Mouse (Mus musculus) lung, postnatal 25 days (tissue): Measurements from ENCODE around the gene Kpna3.
A peak's percentile ranks its signal among the peaks of the same experiment; 100 is the strongest.
"Not testable (repeated sequence)": the region's sequence is repeated elsewhere in the genome, so short reads cannot be mapped to it uniquely, and the experiment has no call there.

Source experiments
- DNase-seq: peaks from one replicate; pipeline ENCODE4 v3.0.0; 2022; ENCODE audit warnings: low spot score

The Kpna3 gene

DNA sequence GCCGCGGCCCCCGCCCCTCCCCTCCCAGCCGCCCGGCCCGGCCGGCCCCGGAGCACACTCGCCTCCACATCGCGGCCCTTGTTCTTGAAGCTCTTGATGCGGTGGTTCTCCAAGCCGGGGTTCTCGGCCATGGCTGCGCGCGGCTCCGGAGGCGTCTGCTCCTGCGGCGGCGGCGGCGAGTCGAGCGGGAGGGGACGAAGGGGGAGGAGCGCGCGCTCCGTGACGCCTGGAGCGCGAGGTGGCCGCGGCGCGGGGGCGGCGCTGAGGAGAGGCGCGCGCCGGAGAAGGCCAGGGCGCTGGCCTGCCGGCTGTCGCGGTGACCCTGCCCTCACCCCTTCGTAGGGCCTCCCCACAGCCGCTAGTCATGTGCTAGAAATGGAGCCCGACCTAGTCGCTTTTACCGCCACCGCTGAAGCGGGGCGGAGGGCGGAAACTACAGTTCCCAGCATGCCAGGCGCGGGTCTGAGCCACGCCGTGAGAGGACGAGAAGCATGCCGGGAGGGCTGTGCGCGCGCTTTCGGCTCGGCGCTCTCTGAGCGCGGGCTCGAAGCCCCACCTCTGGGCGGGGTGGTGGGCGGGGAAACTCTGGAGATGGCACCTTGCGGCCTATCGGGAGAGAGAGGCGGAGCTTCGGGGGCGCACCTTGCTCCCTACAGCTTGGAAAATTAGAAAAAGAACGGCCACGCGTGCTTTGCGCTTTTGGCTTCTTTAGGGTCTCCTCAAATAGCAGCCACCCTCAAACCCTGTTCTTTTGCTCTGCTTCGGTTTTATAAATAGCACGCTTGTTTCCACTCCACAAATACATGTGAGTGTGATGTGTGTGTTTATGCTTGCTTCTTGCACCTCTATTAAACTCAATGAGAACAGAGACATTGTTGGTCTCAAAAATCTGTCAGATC lies at the start of gene Kpna3:
Gene Kpna3 (minus strand): TSS at position 214 of the 899 bp plus-strand sequence.
- DNase-seq: peak; percentile 98

DNA sequence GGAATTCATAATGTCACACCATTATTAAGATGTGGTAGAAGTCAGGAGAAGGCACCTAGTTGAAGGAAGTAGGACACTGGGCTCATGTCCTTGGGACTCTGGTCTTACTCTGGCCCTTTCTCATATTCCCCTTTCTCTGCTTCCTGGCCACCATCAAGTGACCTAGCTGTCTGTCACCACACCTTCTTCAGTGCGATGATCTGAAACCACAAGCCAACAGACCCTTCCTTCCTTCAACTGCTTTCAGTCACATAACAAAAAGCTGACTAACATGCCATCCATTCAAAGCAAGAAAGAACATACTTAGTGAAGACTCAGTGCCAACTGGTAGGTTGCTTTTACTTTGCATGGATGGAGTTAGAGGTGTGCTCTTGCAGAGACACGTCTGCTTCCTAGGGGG lies 20.7 kb upstream of the Kpna3 start:
- DNase-seq: no peak

DNA sequence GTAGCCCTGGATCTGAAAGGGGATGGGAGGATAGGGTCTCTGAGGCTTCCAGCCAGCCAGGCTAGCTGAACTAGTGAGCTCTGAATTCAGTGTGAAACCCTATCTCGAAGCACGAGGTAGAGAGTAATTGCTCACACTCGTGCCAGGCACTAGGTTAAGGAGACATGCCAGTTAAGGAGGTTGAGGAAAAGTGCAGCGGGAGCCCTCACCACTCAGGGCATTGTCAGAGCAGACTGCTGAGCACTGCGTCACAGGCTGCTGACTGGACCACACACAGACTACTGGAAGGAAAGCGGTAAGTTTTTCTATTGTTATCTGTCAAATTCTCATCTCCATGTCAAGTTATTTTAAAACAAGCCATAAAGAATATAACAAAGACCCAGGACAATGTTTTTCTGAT lies 17.8 kb upstream of the Kpna3 start:
- DNase-seq: no peak

DNA sequence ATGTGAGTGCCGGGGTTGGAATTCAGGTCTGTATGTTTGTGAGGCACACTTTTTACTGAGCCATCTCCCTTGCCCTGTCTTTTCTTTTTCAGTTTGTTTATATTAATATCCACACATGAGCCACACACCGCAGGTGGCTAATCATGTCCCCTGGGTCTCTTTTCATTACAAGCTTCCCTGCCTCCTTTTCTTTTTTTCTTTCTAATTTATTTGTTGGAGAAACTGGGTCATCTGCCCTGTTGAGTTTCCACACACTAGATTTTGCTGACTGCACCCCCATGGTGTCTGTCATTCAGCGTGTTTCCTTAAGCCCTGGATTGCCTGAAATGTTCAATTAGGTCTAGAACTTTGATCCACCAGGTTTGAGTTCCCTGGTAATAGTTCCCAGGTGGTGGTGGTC lies 15.9 kb upstream of the Kpna3 start:
- DNase-seq: no peak

DNA sequence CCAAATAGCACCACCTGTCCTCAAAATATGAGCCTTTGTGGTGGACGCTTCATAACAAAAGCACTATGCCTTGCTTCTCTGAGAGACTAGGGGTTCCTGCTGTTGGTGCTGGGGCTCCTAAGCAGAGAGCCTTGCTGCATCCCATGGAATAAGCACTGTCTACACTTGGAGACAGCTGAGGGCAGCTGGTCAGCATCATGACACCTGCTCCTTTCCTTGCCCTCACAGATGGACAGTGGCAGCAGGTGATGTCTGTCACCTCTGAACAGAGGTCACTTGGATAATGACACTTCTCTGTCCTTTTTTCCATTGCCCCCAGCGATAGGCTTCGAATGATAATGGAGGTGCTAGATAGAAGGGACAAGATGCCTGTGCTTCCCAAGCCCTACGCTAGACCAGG lies 13.4 kb upstream of the Kpna3 start:
- DNase-seq: no peak

DNA sequence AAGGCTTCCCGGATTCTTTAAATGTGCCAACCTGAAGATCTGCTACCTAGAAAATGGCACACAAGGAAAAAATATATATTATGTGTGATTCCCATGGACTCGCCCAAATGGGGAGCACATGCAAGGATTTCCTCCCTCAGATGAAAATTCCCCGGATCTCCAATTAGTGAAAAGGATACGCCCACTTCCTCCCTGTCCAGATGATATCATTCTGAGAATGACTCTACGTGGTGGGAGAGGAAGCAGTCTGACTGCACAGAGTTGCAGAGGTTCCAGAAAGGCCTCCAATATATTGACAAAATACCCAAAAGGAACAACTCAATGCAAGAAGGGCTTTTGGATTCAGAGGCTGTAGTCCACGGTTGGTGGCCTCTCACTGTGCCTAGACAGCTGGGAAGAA lies 12.8 kb upstream of the Kpna3 start:
- DNase-seq: peak; percentile 16

DNA sequence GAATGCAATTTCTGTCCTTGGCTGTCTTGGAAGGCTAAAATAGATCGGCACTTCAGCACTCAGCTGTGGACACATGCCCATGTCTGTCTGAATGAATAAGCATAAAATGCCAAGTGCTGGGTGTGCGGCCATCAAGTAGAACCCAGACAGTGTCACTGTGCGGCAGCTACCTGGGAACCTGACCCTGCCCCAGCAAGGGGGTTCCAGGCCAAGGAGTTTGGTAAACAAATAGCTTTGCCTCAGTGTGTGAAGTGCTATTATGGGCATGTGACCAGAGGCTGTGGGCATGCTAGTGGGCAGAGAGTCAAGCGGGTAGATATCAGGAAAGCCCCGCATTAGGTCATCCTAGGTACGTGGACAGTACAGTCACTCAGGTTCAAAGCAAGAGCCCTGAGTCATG lies 8.1 kb upstream of the Kpna3 start:
- DNase-seq: peak; percentile 4

DNA sequence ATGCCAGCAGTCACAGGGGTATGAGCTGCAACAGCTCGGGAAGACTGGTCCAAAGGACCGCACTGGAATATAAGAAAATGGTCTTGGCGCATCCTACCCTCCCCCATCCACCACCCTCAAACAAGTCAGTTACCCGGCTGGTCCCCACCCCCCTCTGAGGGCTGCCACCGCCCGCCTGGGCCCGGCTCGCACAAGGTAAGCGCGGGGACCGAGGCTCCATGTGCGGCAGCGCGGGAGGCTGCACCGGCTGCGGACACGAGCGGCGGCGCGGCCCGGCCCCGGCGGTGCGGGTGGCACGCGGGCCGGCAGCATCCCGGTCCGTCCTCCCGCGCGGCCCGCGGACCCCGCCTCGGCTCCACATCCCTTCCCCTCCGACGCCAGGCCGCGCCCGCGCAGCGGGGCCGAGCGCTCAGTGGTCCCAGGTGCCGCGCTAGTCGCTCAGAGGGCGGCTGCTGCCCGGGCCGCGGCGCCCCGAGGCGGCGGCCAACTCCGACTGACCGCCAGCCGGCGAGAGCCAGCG lies 473 bp downstream of the Kpna3 start:
- peak; percentile 38 for DNase-seq

DNA sequence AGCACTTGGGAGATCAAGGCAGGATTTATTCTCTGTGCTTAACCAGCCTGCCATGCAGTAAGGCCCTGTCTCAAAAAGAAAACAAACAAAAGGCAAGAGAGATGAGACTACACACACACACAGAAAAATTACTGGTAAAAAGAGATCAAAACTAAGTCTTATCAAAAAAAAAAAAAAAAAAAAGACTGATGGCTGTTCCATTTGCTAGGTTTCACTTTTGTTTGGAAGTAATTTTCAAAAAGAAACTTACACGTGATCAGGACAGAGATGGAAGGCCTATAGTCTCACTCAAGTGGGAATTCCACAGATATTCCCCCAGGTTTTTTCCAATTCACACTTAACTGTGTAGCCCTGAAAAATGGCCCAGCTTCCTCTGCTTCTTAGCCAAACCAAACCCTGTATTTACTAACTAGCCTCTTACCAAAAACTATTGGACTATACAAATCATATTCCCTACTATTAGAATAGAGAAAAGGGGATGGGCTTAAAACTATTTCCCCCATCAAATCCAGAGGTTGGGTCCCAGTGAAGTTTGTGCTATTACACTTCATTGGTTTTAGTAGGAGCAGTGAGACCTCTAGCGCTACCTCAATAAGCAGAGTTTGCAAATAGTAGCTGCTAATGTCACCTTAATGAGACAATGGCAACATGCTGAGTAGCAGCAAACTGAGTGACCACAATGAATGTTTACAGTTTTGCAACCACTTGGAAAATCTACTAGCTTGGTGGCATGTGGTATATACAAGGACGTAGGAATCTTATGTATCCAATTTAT lies 1.3 kb downstream of the Kpna3 start:
- DNase-seq: peak; percentile 17

DNA sequence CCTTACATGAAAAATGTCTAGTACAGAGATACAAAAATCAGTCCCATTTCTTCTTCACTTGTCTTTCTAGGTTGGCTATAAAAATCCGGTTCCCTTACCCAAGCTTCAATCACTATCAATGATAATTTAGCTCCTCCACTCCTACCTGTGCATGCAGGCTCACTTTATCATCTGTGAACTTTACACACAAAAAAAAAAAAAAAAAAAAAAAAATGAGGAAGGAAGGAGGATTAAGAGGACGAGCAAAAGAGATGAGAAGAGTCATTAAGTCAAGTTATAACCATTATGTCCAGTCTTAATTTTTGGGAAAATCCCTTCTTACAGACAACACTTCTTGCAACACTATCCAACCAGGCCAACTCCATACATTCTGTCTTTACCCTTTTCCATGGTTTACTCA lies 2.8 kb downstream of the Kpna3 start:
- DNase-seq: no peak

DNA sequence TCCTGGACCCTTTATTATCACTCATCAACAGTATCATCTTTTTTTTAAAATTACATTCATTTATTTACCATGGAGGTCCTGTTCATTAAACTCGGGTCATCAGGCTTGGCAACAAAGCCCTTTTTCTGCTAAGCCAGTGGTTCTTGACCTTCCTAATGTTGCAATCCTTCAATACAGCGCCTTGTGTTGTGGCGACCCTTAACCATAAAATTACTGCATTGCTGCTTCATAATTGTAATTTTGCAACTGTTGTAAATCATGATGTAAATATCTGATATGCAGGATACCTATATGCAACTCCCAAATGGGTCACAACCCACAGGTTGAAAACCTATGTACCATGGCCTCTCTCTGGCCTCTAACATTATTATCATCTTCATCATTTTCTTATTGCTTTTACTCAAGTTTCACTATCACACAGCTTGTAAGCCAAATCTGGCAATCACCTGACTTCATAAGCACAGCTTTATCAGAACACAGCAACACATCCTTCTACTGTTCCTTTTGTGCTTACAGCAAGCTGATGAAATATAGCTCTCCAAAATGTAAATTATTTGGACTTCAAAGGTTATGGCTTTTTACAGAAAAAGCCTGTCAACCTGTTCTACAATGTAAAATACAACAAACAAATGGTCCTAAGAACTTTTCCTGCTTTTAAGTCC lies 11.4 kb downstream of the Kpna3 start:
- DNase-seq: no peak

DNA sequence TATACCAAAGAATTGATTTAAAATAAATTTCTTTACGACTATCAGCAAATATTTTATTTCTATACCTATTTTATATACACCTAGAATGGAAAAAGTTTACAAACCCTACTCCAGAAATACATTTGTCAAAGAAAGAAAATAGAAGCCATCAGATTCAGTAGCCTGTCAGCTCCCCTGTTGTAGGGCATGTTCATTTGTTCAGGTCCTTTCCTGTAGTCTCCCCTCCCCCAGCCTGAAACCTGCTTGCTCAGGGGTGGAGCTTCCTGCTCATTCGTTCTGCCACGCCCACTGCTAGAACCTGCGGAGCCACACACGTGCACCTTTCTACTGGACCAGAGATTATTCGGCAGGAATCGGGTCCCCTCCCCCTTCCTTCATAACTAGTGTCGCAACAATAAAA lies 12.6 kb downstream of the Kpna3 start:
- not testable (repeated sequence) for DNase-seq

DNA sequence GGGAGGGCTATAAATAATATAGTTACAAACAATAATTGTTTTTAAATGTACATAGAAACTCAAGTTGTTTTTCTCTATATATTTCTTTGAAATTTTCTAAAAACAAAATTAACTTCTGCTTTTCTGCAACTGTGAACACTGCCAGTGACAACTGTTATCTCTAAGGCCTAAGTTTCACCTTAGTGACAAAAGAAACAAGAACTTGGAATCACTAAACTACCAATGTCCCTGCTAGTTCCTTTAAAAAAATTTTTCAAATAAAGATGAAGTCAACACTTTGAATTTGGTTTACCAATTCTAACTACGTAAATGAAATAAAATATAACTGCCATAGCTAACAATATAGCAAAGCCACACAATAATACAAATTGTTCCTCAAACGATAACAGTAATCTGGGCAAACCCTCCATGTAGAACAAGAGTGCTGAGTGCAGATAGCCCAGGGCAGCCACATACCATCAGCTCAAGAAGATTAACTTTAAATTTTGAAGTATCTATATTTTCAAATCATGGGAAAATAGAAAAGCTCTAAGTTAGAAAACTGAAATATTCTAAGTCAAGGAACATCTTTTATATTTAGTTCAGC lies 14.5 kb downstream of the Kpna3 start:
- no peak for DNase-seq

DNA sequence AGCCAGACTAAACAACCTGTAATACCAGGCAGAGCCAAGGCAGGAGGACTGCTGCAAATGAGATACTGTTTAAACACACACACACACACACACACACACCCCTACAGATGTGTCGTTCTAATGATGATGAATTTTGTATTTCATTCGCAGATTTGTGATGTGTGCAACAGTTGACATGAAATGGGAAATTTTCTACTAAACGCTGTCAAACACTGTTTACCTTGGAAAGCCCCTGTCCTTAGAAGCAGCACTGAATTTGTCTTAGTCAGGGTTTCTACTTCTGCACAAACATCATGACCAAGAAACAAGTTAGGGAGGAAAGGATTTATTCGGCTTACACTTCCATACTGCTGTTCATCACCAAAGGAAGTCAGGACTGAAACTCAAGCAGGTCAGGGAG lies 24.0 kb downstream of the Kpna3 start:
- DNase-seq: no peak

DNA sequence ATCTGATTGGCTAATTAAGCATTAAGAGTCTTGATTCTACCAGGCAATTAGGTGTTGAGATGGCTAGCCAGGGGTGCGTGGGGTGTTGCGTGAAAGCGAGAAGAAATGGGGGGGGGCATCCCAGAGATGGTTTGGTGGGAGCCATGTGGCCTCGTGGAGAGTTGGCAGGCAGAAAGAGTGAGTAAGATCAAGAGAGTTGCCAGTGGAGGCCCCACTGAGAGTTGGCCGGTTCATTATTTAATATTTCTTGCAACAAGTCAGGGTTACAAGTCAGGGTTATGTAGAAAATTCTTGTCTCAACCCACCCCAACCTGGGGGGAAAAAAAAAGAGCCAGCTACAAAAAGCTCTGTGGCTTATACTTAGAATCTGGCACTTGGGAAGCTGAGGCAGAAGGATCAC lies 24.4 kb downstream of the Kpna3 start:
- DNase-seq: no peak

DNA sequence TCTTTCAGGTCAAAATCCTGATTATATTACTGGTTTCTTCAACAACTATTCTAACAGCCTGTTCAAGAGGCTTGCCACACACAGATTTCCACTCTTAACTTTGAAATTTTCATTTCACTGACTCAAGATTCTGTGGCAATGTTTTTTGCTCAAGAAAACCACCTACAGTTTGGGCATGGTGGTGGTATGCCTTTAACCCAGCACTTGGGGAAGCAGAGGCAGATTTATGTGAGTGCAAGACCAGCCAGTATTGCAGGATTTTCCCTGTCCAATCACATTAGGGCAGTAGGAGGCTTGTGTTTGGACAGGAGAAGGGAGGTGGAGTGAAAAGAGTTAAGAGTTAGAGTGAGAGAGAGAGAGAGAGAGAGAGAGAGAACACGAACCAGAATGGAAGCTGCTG lies 24.9 kb downstream of the Kpna3 start:
- DNase-seq: no peak

DNA sequence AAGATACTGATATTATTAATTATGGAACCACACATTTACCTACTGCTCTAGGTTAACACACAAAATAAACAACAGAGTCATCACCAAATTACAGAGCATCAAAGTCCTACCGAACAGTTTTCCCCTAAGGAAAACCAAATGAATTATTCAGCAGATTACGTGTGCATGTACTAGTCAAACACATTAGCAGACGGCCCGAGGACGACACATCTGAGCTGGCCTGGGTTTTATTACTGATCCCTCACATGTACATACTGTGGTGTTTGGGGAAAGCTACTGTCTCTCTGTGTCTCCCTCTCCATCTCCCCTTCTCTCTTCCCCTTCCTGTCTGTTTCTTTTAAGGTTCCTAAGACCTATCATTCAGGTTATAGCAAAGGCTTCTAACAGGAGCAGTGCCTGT lies 25.5 kb downstream of the Kpna3 start:
- no peak for DNase-seq

DNA sequence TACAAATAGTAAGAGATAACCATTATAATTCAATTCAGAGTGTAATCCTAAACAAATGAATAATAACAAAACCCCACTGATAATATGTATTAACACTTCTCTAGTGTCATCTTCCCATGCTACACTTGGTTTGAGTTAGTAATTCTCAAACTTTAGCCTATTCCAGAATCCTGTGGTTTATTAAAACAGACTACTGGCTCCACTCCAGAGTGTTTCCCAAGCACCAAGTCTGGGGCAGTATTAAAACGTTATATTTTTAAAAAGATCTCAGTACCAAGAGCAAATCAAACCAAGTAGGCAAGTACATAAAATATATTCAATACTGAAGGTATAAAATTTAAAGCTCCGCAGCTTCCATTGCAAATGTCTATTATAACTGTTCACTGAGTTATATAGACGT lies 26.0 kb downstream of the Kpna3 start:
- no peak for DNase-seq

DNA sequence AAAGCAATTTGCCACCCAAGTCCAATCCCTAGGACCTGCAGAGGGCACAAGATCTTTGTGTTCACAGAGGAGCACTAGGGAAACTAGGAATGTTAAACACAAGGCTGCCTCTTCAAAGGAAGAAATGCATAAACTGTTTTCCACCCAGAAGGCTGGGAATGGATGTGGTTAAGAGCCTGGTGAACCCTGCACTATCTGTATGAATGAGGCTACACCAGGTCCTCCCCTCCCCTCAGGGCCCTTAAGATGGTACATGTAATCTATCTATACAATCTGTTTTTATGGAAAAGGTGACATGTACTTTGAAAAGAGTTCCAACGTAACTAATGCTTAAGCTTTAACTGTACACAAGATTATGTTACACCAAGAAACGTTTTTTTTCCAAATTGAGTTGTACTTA lies 29.7 kb downstream of the Kpna3 start:
- no peak for DNase-seq

DNA sequence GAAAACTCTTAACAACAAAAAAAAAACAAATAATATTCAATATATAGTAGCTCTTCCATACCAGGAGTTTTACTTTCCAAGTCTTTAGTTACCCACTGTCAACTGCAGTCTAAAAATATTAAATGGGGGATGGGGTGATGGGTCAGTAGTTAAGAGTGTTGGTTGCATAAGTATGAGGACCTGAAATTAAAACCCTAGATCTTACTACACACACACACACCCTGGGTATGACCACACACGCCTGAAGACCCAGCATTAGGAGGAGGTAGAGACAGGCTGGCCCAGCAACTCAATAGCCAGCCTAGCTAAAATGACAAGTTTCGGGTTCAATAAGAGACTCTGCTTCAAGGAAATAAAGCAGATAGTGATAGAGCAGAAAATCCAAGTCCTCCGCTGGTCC lies 32.6 kb downstream of the Kpna3 start:
- DNase-seq: no peak

DNA sequence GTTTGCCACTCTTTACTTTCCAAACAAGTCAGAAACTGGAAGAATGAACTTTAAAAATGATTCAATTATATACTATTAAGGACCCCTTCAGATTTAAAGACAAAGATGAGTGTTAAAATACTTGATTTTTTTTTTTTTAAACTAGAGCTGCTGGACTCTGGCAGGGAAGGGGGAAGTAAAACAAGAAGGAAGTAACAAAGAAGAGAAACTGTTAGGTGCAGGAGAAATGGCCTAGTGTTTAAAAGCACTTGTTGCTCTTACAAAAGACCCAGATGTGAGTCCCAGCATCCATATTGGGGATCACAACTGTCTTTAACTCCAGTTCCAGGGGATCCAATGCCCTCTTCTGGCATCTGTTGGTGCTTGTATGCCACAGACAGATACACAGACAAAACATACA lies 33.9 kb downstream of the Kpna3 start:
- no peak for DNase-seq

DNA sequence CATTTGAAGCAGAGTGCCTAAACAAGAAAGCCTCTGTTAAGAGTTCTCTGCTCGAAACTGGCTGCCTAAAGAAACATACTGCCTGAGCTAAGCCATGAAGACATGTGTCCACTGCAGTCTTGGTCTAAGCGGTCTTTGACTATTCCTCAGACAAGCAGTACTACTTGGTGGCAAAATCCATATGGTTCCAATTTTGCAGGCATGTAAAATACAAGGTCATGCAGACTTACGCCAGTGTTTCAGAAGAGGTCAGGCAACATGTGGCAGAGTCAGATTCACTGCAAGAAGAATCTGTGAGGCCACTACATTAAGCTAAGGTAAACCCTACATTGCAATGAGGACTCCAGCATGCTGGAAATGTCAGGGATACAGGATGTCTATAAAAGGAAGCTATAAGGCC lies 34.7 kb downstream of the Kpna3 start:
- DNase-seq: no peak
